Mouse (Mus musculus): ENCODE data around the gene Epm2aip1. TPM values are rescaled to one million over a fixed set of nuclear protein-coding genes. Genes with fewer than 3 reads are reported as not detected.

Gene Epm2aip1
- 10 to 100 TPM; 80.1 to 83.0 TPM for total RNA-seq (2021)
- long read RNA-seq, full-length matches to known transcripts = 16 of 16 reads
- long read RNA-seq, partial matches to known transcripts = 0 of 16 reads
- long read RNA-seq, other reads (novel, unspliced or antisense) = 0 of 16 reads

DNA sequence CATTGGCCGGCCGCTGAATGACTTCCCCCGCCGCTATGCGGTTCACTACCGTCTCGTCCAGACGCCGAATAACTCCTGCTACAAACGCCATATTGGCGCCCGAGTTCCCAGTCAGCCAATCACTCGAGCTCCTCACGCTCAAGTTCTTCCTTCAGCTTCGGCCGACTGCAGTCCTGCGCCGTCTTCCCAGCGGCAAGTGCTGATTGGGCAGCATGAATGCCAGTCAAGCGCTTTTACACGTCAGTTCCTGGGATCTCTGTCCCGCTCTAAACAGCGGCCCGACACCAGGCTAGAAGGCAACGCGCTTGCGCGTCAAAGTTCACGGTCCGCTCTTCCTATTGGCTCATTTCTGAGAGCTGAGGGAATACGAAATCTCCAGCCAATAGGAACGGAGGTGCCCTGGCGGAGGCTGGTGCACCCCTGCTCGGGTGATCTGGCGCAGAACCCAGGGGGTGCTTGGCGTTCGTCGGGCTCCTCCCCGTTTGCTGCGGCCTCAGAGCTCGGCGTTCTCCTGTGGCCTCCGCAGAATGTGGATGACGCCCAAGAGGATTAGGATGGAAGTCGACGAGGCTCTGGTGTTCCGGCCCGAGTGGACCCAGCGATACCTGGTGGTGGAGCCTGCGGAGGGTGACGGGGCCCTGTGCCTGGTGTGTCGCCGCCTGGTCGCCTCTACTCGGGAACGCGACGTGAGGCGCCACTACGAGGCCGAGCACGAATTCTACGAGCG lies at the start of gene Epm2aip1, which contains the start of gene Mlh1:
TSS of gene Epm2aip1 (plus strand) at position 496 of the 727 bp plus-strand sequence.
TSS of gene Mlh1 (minus strand) at position 358 of the 727 bp plus-strand sequence.
- peak; percentile 99 for DNase-seq (ENCODE audit: low spot score in 2 of 2)

DNA sequence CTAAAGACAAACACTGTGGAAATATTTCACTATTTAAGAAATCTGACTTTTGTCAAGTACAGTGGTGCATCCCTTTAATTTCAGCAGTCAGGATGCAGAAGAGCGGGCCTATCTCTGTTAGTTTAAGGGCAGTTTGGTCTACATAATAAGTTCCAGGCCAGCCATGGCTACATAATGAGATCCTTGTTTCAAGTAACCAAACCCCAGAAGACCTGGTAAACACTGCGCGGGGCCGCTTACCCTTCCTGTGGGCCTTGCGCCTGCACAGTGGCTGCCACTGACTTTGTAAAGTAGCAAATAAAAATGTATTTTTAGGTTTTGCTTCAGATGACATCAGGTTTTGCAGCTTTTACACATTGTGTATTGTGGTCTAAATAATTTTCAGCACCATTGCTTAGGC lies 48.3 kb upstream of the Epm2aip1 start:
- no peak for DNase-seq (ENCODE audit: low spot score in 2 of 2)

DNA sequence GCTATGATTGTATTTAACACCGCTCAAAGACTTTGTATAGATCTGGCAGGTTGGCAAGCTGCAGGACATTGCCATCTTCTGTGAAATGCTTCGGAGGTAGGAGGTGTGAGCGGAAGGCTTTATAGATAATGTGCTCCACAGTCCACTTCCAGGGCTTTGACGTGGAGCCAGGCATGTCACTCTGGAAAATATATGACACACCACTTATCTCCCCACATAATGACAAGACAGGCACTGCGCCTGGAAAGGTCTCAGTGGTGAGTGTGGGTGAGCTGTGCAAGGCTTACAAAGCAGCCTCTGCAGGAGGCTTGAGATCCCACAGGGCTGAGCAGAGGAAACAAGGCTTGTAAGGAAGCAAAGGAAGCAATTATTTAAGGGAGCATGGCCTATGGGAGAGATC lies 43.3 kb upstream of the Epm2aip1 start:
- DNase-seq (ENCODE audit: low spot score in 2 of 2) = no peak

DNA sequence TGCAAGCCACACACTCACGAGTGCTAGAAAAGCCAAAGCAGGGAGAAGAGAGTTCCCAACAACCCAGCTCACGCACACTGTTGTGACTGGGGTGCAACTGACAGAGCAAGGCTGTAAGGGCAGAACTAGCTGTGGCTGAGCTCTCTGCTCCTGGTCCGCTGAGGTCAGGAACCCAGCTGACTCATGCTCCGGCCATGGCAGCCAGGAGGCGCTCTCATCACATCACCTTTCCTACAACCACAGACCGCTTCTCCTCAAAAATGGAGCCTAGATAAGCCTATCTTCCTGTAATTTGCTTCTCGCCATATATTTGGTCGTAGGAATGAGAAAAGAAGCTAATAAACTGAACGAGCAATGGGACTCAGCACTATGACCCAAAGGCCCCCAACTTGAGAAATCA lies 37.0 kb upstream of the Epm2aip1 start:
- no peak for DNase-seq (ENCODE audit: low spot score in 2 of 2)

DNA sequence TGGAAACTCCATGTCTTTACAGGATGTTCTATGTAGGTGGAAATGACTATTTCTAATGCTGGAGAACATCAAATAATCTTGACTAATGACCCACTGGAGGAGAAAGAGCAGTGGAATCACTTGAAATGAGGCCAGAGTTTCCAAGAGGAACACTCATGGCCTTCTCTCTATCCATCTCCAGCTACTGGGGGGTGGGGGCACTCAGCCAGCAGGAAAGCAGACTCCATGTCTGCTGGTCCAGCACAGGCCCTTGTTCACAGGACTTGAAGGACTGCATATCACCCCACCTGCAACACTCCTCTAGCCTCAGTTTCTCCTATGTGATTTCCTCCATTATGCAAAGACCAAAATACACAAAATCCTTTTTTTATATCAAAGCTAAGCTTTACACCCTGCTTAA lies 34.0 kb upstream of the Epm2aip1 start:
- DNase-seq (ENCODE audit: low spot score in 2 of 2) = no peak

DNA sequence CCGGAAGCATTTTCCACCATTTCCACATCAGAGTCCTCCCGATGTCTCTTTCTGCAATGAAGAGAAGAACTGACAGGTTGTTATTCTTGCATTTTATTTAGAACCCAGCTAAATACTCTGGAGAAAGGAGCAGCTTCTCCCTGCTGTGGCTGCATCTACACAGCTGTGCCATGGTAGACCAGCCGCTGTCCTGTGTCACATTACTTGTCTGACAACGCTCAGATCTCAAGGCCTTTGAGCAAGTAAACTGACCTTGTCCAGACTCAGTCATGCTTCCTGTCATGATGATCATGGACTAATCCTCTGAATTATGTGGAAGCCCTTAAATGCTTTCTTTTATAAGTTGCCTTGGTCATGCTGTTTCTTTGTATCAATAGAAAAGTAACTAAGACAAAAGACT lies 31.9 kb upstream of the Epm2aip1 start:
- DNase-seq (ENCODE audit: low spot score in 2 of 2) = no peak

DNA sequence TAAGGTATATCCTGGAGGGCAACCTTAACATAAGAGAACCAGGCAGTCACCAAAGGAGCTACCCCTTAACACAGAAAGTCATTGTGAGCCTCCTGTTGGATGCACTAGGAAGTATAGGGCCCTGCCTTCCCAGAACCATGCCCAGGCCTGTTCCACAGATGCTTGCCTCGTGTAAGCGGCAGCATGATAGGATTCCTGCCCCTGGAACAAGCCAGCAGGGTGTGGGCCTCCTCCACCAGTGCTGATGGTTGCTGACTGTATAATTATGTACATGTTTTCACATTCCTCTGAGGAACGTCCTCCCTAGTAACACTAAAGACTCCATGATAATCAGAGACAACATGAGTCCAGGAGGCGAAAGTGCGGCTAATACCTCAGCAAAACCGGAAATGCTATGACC lies 28.3 kb upstream of the Epm2aip1 start:
- DNase-seq (ENCODE audit: low spot score in 2 of 2) = no peak

DNA sequence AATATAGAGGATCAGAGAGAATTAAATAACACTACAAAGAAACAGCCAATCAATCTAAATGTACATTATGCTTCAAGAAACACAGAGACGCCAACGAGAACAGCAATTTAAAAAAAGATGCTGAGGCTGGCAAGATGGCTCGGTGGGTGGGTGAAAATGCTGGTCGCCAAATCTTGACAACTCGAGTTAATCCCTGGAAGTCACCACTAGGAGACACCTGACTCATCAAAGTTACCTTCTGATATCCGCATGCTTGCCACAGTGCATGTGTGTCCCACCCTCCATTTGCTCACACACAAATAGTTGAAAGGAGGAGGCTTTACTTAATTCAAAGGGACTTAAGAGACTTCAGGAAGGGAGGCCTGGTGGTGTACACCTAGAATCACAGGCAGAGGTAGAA lies 26.2 kb upstream of the Epm2aip1 start:
- no peak for DNase-seq (ENCODE audit: low spot score in 2 of 2)

DNA sequence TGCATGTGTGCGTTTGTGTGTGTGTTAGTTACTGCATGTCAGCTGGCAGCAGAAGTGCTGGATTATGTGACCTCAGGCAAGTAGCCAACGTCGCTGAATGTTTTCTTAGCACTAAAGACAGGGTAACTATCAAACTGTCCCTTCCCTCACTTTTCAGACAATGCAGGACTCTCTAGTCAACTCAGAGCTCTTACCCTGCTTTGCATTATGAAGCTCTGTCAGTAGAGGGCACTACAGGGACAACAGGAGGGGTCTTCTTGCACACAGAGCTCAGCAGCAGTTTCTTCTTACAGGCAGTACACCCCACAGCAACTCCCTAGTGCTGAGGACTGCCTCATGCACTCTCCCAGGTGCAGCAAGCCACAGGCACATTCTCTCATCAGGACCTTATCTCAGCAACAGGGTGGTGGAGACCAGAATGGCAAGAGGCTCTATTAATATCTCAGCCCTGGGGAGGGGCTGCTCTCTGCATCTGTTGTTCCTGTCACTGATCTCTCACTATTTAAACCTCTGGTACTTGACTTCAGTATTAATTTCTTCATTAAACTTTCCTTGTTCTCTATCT lies 24.0 kb upstream of the Epm2aip1 start:
- peak; percentile 27 to 30 for DNase-seq (ENCODE audit: low spot score in 2 of 2)

DNA sequence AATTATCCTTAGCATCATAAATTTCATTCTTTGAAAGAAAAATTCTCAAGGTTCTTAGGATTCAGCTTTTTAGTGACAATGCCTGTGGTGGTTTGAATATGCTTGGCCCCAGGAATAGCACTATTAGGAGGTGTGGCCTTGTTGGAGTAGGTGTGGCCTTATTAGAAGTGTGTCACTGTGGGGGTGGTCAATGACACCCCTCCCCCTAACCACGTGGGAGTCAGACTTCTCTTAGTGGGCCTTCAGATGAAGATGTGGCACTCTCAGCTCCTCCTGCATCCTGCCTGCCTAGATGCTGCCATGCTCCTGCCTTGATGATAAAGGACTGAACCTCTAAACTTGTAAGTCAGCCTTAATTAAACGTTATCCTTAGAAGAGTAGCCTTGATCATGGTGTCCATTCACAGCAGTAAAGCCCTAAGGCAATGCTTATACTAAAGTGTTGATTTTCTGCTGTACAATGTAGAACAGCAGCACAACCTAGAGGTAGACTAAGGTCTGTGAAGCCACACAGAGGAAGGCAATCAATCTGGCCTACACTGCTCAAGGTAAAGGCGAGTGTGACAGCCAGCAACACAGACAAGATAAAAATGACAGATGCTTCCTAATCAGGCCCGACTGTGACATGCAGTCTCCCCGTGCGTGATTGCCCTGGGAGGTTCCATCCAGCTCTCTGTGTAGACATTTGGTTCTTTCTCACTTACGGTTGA lies 19.4 kb upstream of the Epm2aip1 start:
- no peak for DNase-seq (ENCODE audit: low spot score in 2 of 2)

DNA sequence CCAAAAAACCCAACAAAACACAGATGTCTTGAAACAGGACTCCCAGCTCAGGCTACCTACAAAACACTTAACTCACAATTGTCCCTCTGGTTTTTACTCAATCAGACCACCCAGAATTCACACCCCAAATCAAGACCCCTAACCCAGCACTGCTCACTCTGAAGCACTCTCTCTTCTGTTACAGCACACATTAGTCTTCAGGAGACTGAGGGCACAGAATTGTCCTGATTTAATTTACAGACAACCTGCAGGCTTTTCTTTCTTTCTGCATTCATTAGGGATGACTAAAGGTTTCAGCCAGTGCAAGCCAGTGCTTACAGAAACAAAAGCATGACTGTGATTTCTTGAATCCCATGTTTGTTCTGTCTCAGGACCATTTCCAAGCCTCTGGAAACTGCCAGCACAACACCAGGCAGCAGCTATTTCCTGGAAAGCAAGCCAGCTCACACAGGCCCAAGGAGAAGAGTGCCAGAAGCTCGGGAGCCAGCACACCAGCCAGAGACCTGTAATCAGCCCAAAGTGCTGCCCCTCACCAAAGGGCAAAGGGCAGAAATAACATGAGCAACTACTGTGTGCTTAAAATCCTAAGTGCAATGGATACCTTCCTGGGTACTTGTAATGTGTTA lies 11.3 kb upstream of the Epm2aip1 start:
- DNase-seq (ENCODE audit: low spot score in 2 of 2) = peak; percentile 42 to 57

DNA sequence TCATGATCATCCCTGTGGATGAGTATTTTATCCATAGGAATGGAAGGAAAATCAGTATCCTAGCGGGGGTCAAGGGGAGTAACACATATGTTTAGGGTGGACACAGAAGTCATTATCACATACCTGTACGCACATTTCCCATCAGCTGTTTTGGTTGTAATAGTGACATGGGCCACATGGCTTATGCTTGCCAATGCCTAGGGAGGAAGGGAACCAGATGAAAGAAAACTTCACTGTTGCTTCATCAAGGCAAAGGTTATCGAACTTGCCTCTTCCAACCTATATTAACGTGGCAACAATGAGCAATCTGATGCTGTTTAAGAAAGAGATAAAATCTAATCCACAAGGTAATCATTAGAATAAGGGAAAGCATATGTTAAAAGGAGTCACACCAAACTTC lies 10.4 kb upstream of the Epm2aip1 start:
- DNase-seq (ENCODE audit: low spot score in 2 of 2) = no peak

DNA sequence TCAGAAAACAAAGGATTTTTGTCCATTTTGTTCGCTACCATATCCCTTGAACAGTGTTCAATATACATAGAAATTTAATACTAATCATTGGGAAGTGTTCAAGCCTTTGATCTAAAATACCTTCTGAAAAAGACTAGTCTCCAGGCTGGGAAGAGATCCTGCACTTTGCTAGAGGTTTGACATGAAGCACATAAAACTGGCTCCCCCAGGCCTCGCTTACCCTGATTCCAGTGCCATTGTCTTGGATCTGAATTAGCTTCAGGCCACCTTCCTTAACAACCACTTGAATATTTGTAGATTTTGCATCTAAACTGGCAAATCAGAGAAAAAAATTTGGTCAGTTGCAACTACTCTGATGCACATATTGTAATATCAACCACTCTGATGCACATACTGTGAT lies 3.7 kb upstream of the Epm2aip1 start:
- no peak for DNase-seq (ENCODE audit: low spot score in 2 of 2)

DNA sequence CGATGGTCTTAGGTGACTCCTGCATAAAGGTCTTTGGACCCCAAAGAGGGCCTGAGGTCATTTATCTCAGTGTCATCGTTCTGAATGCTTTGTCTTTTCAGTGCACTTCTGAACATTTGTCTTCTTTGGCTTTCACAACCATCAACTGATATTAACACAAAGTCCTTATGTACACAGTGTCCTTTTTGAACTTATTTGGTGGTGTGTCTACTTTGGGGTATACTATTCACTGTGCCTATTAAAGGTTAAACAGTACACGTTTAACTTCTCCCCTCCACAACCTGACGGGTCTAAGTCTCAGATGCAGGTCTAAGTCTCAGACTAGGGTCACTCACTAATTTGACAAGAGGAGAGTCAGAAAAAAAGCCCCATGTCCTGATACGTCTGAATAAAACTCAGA lies 1.1 kb upstream of the Epm2aip1 start:
- DNase-seq (ENCODE audit: low spot score in 2 of 2) = no peak

DNA sequence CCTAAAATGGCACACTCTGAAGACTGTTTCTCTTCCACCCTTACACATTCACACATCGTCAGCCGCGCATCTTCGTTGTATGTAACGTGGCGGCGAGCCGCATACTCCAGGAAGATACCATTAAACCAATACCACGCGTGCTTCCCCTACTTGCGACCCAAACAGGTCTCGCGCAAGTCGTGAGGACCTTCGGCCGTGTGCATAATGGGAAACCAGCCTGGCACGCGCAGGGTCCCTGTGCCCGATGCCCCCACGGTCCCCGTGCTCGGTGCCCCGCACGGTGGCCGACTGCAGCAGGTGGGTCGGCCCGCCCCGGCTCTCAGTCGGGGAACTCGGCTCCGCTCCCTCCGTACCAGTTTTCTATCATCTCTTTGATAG lies 684 bp upstream of the Epm2aip1 start:
- no peak for DNase-seq (ENCODE audit: low spot score in 2 of 2)

DNA sequence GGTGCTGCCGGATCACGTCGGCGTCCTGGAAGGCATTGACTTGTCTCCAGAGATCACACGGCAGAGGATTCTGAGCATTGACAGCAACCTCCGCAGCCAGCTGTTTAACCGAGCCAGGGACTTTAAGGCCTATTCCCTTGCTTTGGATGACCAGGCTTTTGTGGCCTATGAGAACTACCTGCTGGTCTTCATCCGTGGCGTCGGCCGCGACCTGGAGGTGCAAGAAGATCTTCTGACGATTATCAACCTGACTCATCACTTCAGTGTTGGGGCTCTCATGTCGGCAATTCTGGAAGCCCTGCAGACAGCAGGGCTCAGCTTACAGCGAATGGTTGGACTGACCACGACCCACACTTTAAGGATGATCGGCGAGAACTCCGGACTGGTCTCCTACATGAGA lies 627 bp downstream of the Epm2aip1 start:
- DNase-seq (ENCODE audit: low spot score in 2 of 2) = no peak

DNA sequence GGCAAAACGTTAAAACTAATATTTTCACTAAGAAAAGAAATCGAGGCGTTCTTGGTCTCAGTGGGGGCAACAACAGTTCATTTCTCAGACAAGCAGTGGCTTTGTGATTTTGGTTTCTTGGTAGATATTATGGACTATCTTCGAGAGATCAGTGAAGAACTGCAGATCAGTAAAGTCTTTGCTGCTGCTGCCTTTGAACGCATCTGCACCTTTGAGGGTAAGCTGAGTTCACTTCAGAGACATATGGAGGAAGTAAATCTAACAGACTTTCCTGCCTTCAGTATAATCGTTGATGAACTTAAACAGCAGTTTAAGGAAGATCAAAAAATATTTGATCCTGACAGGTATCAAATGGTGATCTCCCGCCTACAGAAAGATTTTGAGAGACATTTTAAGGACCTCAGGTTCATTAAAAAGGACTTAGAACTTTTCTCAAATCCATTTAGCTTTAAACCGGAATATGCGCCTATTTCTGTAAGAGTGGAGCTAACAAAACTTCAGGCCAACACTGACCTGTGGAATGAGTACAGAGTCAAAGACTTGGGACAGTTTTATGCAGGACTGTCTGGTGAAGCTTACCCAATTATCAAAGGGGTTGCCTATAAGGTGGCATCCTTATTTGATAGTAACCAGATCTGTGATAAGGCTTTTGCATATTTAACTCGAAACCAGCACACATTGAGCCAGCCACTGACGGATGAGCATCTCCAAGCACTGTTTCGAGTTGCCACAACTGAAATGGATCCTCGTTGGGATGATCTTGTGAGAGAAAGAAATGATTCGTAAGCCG lies 1.5 kb downstream of the Epm2aip1 start:
- no peak for DNase-seq (ENCODE audit: low spot score in 2 of 2)

DNA sequence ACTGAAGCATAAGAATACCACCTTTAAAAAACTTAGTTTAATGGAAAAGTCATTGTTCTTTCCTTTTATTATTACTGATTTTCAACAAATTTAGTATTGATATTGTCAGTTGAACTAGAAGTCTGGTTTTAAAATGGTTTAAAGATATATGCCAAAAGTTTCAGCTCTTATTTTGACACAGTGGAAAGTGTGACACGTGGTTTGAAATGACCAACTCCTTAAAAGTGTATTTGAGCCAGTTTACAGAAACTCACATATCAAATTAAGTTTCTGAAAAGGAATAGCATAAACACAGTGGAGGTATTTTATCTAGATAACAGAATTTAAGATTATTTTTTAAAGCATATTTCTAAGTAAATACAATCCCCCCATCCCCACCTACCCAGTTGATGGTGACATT lies 2.2 kb downstream of the Epm2aip1 start:
- no peak for DNase-seq (ENCODE audit: low spot score in 2 of 2)

DNA sequence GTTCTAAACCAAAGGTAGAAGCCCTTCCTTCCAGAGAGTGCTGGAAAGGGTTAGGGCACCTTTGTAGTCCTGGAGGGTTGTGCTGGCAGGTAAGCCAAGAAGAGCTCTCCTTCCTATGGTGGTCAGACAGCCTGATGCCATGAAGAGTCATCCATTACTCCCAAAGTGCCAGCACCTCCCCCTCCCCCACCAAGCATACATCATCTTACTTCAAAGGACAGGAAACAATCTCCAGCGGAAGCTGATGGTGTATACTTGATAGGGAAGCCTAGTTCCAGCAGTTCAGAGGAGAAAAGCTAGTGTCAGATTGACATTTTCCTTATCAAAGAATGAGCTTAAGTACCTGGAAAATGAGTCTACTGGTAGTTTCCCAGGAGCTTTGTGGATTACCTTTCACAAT lies 3.4 kb downstream of the Epm2aip1 start:
- no peak for DNase-seq (ENCODE audit: low spot score in 2 of 2)

DNA sequence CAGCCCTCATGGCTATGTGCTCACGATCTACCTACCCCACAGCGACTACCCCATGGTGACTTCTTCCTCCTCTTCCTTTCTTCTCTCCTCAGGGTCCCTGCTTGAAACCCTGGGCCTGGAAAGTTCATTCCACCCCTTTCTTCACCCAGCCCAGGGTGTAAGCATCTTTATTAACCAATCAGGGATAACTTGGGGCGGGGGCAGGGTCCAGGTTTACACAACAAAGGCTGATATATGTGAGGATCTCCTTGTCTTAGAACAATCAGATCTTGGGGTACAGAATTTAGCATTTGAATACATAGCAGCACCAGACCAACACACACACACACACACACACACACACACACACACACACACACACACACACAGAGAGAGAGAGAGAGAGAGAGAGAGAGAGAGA lies 13.3 kb downstream of the Epm2aip1 start:
- DNase-seq (ENCODE audit: low spot score in 2 of 2) = no peak

DNA sequence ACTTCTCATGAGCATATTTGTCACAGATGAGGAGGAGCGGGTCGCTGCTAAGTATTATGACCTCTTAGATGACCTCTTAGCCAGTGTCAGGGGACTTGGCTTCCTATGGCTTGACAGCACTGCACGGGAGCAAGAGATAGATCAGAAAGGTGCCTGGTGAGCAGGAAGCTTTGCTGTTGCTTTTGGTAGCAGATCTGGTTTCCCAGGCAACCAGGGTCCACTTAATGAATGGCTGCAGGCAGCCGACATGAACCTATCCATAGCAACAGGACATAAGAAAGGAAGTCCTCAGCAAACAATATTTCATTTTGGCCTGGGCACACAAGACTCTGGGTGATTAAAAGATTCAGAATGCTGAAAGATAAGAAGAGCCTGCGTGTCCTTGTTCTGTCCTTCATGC lies 13.9 kb downstream of the Epm2aip1 start:
- no peak for DNase-seq (ENCODE audit: low spot score in 2 of 2)

All from layer of hippocampus, postnatal 10 days (tissue).